Mouse (Mus musculus): Measurements from ENCODE around the gene Nfib. TPM values are rescaled to one million over a fixed set of nuclear protein-coding genes. Genes with fewer than 3 reads are reported as not detected.

Gene Nfib
- polyA plus RNA-seq, 1 experiment from 2014 or later: 26.7 TPM

DNA sequence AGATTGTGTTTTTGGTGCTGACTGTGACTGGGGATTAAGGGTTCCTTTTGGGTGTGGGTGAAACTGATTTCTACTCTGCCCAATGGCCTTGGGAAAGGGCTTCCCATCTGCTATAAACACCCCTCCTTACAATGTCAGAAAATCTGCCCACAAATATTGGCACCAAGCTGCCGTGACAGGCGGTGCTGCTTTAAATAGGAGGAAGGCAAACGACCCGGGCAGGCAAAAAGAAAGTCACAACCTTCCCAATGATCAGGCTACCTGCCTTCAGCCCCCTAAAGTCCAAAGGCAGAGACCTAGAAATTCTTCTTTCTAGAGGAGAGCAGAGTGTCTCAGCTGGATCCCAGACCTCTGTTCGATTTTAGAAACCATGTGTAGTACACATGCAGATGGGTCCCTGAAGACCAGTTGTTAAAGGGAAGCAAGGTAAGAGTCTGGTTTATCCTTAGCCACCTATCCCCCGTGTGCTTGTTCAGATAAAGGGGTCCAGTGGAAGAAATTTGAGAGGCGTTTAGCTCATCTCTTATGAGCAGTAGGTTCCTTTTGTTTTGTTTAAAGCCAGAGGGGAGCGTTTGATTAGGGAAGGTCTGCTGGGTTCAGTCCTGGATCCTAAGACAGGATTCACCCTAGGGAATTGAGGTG lies 166.0 kb downstream of the Nfib start:
- H3K27ac ChIP-seq (ENCODE audit: low read length): no peak overlapping the region
- H3K9ac ChIP-seq (replicated peaks; ENCODE audit: low read length): no peak overlapping the region
- 32% methylated on average over 8 of the region's 8 CpGs for WGBS
- H3K4me1 ChIP-seq (ENCODE audit: insufficient read depth, low read length): peaks cover 19% of the 10 kb centered on the region
- no peaks in the 10 kb centered on the region for H3K36me3 ChIP-seq (ENCODE audit: insufficient read depth, low read length)
- H3K4me2 ChIP-seq (replicated peaks; ENCODE audit: low read depth, low read length): no peak overlapping the region
- peaks cover 42% of the 10 kb centered on the region for H3K27me3 ChIP-seq (ENCODE audit: insufficient read depth, low read length)
- H3K4me3 ChIP-seq (ENCODE audit: low read length): no peak overlapping the region
- no peak for ATAC-seq (ENCODE audit: low FRiP score, low TSS enrichment)
- H3K9me3 ChIP-seq (ENCODE audit: low read length): no peaks in the 10 kb centered on the region

GRCm38 (mm10) chr4:82538815-82539214 lies 166.7 kb downstream of the Nfib start:
- ATAC-seq (ENCODE audit: low FRiP score, low TSS enrichment): no peak
- H3K4me1 ChIP-seq (ENCODE audit: insufficient read depth, low read length): peaks cover 19% of the 10 kb centered on the region
- H3K27ac ChIP-seq (ENCODE audit: low read length): no peak overlapping the region
- H3K36me3 ChIP-seq (ENCODE audit: insufficient read depth, low read length): no peaks in the 10 kb centered on the region
- peak overlapping the region; percentile 52 for H3K4me2 ChIP-seq (replicated peaks; ENCODE audit: low read depth, low read length)
- H3K27me3 ChIP-seq (ENCODE audit: insufficient read depth, low read length): peaks cover 48% of the 10 kb centered on the region
- no peaks in the 10 kb centered on the region for H3K9me3 ChIP-seq (ENCODE audit: low read length)
- 9% methylated on average over 9 of the region's 9 CpGs for WGBS
- H3K4me3 ChIP-seq (ENCODE audit: low read length): peak overlapping the region; percentile 38
- H3K9ac ChIP-seq (replicated peaks; ENCODE audit: low read length): peak overlapping the region; percentile 18

GRCm38 (mm10) chr4:82538069-82538811 lies 167.3 kb downstream of the Nfib start:
- H3K36me3 ChIP-seq (ENCODE audit: insufficient read depth, low read length): no peaks in the 10 kb centered on the region
- H3K27ac ChIP-seq (ENCODE audit: low read length): no peak overlapping the region
- peak overlapping the region; percentile 38 for H3K4me3 ChIP-seq (ENCODE audit: low read length)
- H3K9ac ChIP-seq (replicated peaks; ENCODE audit: low read length): peak overlapping the region; percentile 18
- H3K27me3 ChIP-seq (ENCODE audit: insufficient read depth, low read length): peaks cover 48% of the 10 kb centered on the region
- WGBS: 1% methylated on average over 30 of the region's 30 CpGs
- ATAC-seq (ENCODE audit: low FRiP score, low TSS enrichment): no peak
- no peaks in the 10 kb centered on the region for H3K9me3 ChIP-seq (ENCODE audit: low read length)
- H3K4me1 ChIP-seq (ENCODE audit: insufficient read depth, low read length): peaks cover 21% of the 10 kb centered on the region
- H3K4me2 ChIP-seq (replicated peaks; ENCODE audit: low read depth, low read length): peak overlapping the region; percentile 52

GRCm38 (mm10) chr4:82537279-82537967 lies 168.1 kb downstream of the Nfib start:
- Histone ChIP-seq H3K4me3 (ENCODE audit: low read length) (peak overlapping the region; percentile 38), H3K27me3 (ENCODE audit: insufficient read depth, low read length) (peaks cover 43% of the 10 kb centered on the region), H3K36me3 (ENCODE audit: insufficient read depth, low read length) (no peaks in the 10 kb centered on the region), H3K9ac (replicated peaks; ENCODE audit: low read length) (peak overlapping the region; percentile 56), H3K4me2 (replicated peaks; ENCODE audit: low read depth, low read length) (peak overlapping the region; percentile 52), H3K4me1 (ENCODE audit: insufficient read depth, low read length) (peaks cover 24% of the 10 kb centered on the region), H3K9me3 (ENCODE audit: low read length) (no peaks in the 10 kb centered on the region), H3K27ac (ENCODE audit: low read length) (no peak overlapping the region)
- 1% methylated on average over 28 of the region's 28 CpGs for WGBS
- peak; percentile 28; the same call in 1 of the 2 replicates for ATAC-seq (ENCODE audit: low FRiP score, low TSS enrichment)

DNA sequence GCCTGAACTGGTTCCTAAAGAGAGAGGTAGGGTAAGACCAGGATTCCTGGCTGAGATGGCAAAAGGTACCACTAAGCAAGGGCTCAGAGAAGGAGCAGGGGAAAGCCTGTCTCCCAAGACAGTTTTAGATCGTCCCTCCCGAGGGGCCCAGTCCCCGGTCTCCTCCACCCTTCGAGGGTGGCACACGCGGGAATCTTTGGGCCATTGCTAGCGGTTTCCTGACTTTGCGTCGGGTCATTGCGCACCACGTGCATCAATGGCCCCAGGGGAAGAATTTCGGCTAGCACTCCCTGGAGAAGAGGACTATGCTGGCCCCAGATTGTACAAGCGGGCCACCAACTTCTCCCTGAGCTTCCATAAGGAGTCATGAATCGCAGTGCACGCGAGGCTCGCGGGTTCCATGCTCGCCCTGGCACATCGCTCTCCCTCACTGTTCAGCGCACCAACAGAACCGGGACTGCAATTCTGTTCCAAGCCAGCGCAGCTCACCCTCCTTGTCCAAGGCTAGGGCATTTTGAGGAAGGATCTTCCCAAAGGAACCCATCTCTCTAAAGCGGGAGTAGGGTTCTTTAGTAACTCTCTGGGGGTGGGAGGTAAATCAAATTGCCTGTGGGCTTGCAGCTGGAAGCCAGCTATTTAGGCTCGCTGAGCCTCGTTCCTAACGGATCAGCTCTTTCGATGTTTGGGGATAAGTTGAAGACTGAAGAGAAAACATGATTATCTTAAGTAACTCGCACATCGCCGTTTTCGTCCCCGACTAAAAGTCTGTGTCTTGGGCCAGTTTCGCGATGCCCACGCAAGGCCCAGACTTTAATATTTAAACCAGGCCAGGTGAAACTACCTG lies 168.9 kb downstream of the Nfib start:
- H3K9ac ChIP-seq (replicated peaks; ENCODE audit: low read length): peak overlapping the region; percentile 56
- H3K27ac ChIP-seq (ENCODE audit: low read length): no peak overlapping the region
- peak overlapping the region; percentile 52 for H3K4me2 ChIP-seq (replicated peaks; ENCODE audit: low read depth, low read length)
- H3K9me3 ChIP-seq (ENCODE audit: low read length): no peaks in the 10 kb centered on the region
- H3K4me1 ChIP-seq (ENCODE audit: insufficient read depth, low read length): peaks cover 31% of the 10 kb centered on the region
- H3K4me3 ChIP-seq (ENCODE audit: low read length): peak overlapping the region; percentile 38
- no peaks in the 10 kb centered on the region for H3K36me3 ChIP-seq (ENCODE audit: insufficient read depth, low read length)
- 9% methylated on average over 36 of the region's 36 CpGs for WGBS
- no peak for ATAC-seq (ENCODE audit: low FRiP score, low TSS enrichment)
- H3K27me3 ChIP-seq (ENCODE audit: insufficient read depth, low read length): peaks cover 41% of the 10 kb centered on the region

GRCm38 (mm10) chr4:82535606-82536434 lies 169.7 kb downstream of the Nfib start:
- WGBS: 60% methylated on average over 6 of the region's 6 CpGs
- Histone ChIP-seq H3K27ac (ENCODE audit: low read length) (no peak overlapping the region), H3K27me3 (ENCODE audit: insufficient read depth, low read length) (peaks cover 41% of the 10 kb centered on the region), H3K4me1 (ENCODE audit: insufficient read depth, low read length) (peaks cover 40% of the 10 kb centered on the region), H3K4me2 (replicated peaks; ENCODE audit: low read depth, low read length) (no peak overlapping the region), H3K36me3 (ENCODE audit: insufficient read depth, low read length) (no peaks in the 10 kb centered on the region), H3K9me3 (ENCODE audit: low read length) (no peaks in the 10 kb centered on the region), H3K4me3 (ENCODE audit: low read length) (no peak overlapping the region), H3K9ac (replicated peaks; ENCODE audit: low read length) (no peak overlapping the region)
- ATAC-seq (ENCODE audit: low FRiP score, low TSS enrichment): no peak

DNA sequence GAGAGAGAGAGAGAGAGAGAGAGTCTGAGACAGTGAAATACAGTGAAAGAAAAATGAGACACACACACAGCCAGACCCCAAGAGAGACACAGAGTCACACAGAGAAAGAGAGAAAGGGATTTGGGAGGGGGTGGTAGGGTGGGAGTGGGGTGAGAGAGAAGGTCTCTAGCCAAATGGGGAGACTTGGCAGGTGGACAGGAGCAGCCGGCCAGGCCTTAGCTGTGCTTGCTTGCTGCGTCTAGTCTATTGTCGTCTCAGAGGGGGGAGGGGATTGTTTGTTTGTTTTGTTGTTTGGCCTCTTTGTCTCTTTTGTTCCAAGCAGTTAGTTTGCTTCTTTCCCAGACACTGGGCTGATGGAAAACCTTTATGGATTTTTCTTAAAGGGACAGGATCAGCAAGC lies 172.3 kb downstream of the Nfib start:
- peaks cover 27% of the 10 kb centered on the region for H3K27me3 ChIP-seq (ENCODE audit: insufficient read depth, low read length)
- H3K4me3 ChIP-seq (ENCODE audit: low read length): no peak overlapping the region
- no peak overlapping the region for H3K27ac ChIP-seq (ENCODE audit: low read length)
- H3K4me2 ChIP-seq (replicated peaks; ENCODE audit: low read depth, low read length): no peak overlapping the region
- no peak overlapping the region for H3K9ac ChIP-seq (replicated peaks; ENCODE audit: low read length)
- H3K9me3 ChIP-seq (ENCODE audit: low read length): no peaks in the 10 kb centered on the region
- H3K4me1 ChIP-seq (ENCODE audit: insufficient read depth, low read length): peaks cover 38% of the 10 kb centered on the region
- 31% methylated on average over 3 of the region's 3 CpGs for WGBS
- ATAC-seq (ENCODE audit: low FRiP score, low TSS enrichment): no peak
- no peaks in the 10 kb centered on the region for H3K36me3 ChIP-seq (ENCODE audit: insufficient read depth, low read length)

GRCm38 (mm10) chr4:82532443-82533191 lies 172.9 kb downstream of the Nfib start:
- Histone ChIP-seq H3K9ac (replicated peaks; ENCODE audit: low read length) (peak overlapping the region; percentile 32; the same call in 1 of the 2 replicates), H3K36me3 (ENCODE audit: insufficient read depth, low read length) (no peaks in the 10 kb centered on the region), H3K4me3 (ENCODE audit: low read length) (no peak overlapping the region), H3K27me3 (ENCODE audit: insufficient read depth, low read length) (peaks cover 27% of the 10 kb centered on the region), H3K4me2 (replicated peaks; ENCODE audit: low read depth, low read length) (no peak overlapping the region), H3K27ac (ENCODE audit: low read length) (peak overlapping the region; percentile 76; the same call in 1 of the 2 replicates), H3K9me3 (ENCODE audit: low read length) (no peaks in the 10 kb centered on the region), H3K4me1 (ENCODE audit: insufficient read depth, low read length) (peaks cover 35% of the 10 kb centered on the region)
- 21% methylated on average over 11 of the region's 11 CpGs for WGBS
- no peak for ATAC-seq (ENCODE audit: low FRiP score, low TSS enrichment)

Measured in kidney, embryonic 16.5 days (tissue).